In genomic region chr7:73120276-73120675, GRCm38 (mm10) we compare ENCODE assay signal across 19 mouse cellular contexts.
DNase-seq lines count a peak whose midpoint lies in the region; ATAC-seq and TF ChIP-seq lines count a peak whose summit lies in the region.
"Had no signal": no experiment of that assay in that cellular context is flagged by ENCODE, and none has a peak within 500 bp of the region (broad histone marks: within the 10 kb centered on the region; RNA-seq: fewer than 3 reads in every experiment).

No protein-coding gene starts in this region.

- DNase-seq in embryo, embryonic 11 days: peak; percentile 21
- DNase-seq in embryo, embryonic 9.5 days (ENCODE audit: extremely low spot score): no peak
- DNase-seq in heart, postnatal 10 days: peak; percentile 55
- peak; percentile 7 for DNase-seq in right cerebral cortex, adult 18-20 months
- no peak for DNase-seq in right cerebral cortex, postnatal 36 days (ENCODE audit: low spot score in 2 of 2)
- DNase-seq in limb, embryonic 14.5 days (ENCODE audit: low spot score): peak; percentile 80
- no peak for DNase-seq in thymus, adult 2 months
- DNase-seq: cerebellum, adult 11 months; cerebellum, postnatal 25 days; retina, postnatal 1 day had no signal

- no peak overlapping the region for H3K27ac ChIP-seq in heart, embryonic 11.5 days (ENCODE audit: low read depth, low read length)
- no peak overlapping the region for H3K27ac ChIP-seq in limb, embryonic 14.5 days (replicated peaks; ENCODE audit: low read depth, low read length)
- H3K27ac ChIP-seq in thymus, adult 2 months (ENCODE audit: control insufficient read depth, insufficient read depth, low read length): no peak overlapping the region
- H3K27ac ChIP-seq: heart, adult 2 months; kidney, embryonic 15.5 days; layer of hippocampus, adult 2 months; liver, embryonic 14.5 days; neural tube, embryonic 15.5 days; stomach, postnatal 0 days had no signal

- 65% methylated on average over 9 of the region's 9 CpGs for WGBS in heart, embryonic 11.5 days (ENCODE audit: insufficient replicate concordance)
- 30% methylated on average over 9 of the region's 9 CpGs for WGBS in limb, embryonic 14.5 days
- WGBS in thymus, adult 2 months: 84% methylated on average over 9 of the region's 9 CpGs

- no peak overlapping the region for H3K4me2 ChIP-seq in heart, embryonic 11.5 days
- no peak overlapping the region for H3K4me2 ChIP-seq in limb, embryonic 14.5 days (replicated peaks; ENCODE audit: low read depth, low read length, severe bottlenecking)
- H3K4me2 ChIP-seq: embryonic facial prominence, embryonic 13.5 days; kidney, embryonic 15.5 days; neural tube, embryonic 15.5 days had no signal

- no peak overlapping the region for H3K4me3 ChIP-seq in heart, embryonic 11.5 days (ENCODE audit: low read depth, low read length)
- no peak overlapping the region for H3K4me3 ChIP-seq in limb, embryonic 14.5 days (replicated peaks; ENCODE audit: low read length)
- no peak overlapping the region for H3K4me3 ChIP-seq in thymus, adult 2 months (ENCODE audit: control insufficient read depth, insufficient read depth, low read length)
- H3K4me3 ChIP-seq: embryonic facial prominence, embryonic 13.5 days; heart, adult 2 months; kidney, embryonic 15.5 days; layer of hippocampus, adult 2 months; neural tube, embryonic 15.5 days had no signal

- TF ChIP-seq CTCF in thymus, adult 2 months (IDR thresholded peaks at IDR 0.05; ENCODE audit: borderline replicate concordance, control insufficient read depth, extremely low read depth, insufficient read depth, low read length, poor library complexity): no peak

- H3K9ac ChIP-seq in heart, embryonic 11.5 days (ENCODE audit: low read depth, low read length): no peak overlapping the region
- no peak overlapping the region for H3K9ac ChIP-seq in limb, embryonic 14.5 days (ENCODE audit: low read depth, low read length, severe bottlenecking)
- H3K9ac ChIP-seq: embryonic facial prominence, embryonic 13.5 days; kidney, embryonic 15.5 days; liver, embryonic 14.5 days; neural tube, embryonic 15.5 days had no signal

- no peaks in the 10 kb centered on the region for H3K9me3 ChIP-seq in heart, embryonic 11.5 days (replicated peaks; ENCODE audit: control insufficient read depth, low read length)
- H3K9me3 ChIP-seq in limb, embryonic 14.5 days (ENCODE audit: control insufficient read depth, low read length): no peaks in the 10 kb centered on the region
- H3K9me3 ChIP-seq: embryonic facial prominence, embryonic 13.5 days; kidney, embryonic 15.5 days; neural tube, embryonic 15.5 days had no signal

- H3K27me3 ChIP-seq in heart, embryonic 11.5 days (ENCODE audit: control insufficient read depth, insufficient read depth, low read length): peaks cover 4% of the 10 kb centered on the region
- no peaks in the 10 kb centered on the region for H3K27me3 ChIP-seq in limb, embryonic 14.5 days (ENCODE audit: control insufficient read depth, insufficient read depth, low read length)
- H3K27me3 ChIP-seq in thymus, adult 2 months (ENCODE audit: control insufficient read depth, insufficient read depth, low read length): no peaks in the 10 kb centered on the region
- H3K27me3 ChIP-seq: kidney, embryonic 15.5 days; neural tube, embryonic 15.5 days had no signal

- intact Hi-C loops in heart, postnatal 10 days (cut with DNase I): loop anchor here (10.0 kb wide), 1 partner anchor 505 kb away; no protein-coding TSS in a partner anchor

- no peak for ATAC-seq in heart, embryonic 11.5 days (replicated peaks; ENCODE audit: insufficient number of reproducible peaks, low FRiP score, low TSS enrichment)
- peak; percentile 27; the same call in 1 of the 2 replicates for ATAC-seq in limb, embryonic 14.5 days (ENCODE audit: low FRiP score, low read depth)
- ATAC-seq: activated CD4-positive, CD25-positive, alpha-beta regulatory T cell, adult 4 months had no signal

- no peaks in the 10 kb centered on the region for H3K36me3 ChIP-seq in heart, embryonic 11.5 days (ENCODE audit: control insufficient read depth, insufficient read depth, low read length)
- no peaks in the 10 kb centered on the region for H3K36me3 ChIP-seq in limb, embryonic 14.5 days (ENCODE audit: control insufficient read depth, insufficient read depth, low read length)
- no peaks in the 10 kb centered on the region for H3K36me3 ChIP-seq in thymus, adult 2 months (ENCODE audit: control insufficient read depth, insufficient read depth, low read length)
- H3K36me3 ChIP-seq: embryonic facial prominence, embryonic 13.5 days; kidney, embryonic 15.5 days; neural tube, embryonic 15.5 days had no signal

- no peaks in the 10 kb centered on the region for H3K4me1 ChIP-seq in heart, embryonic 11.5 days (ENCODE audit: control insufficient read depth, insufficient read depth, low read length)
- H3K4me1 ChIP-seq in limb, embryonic 14.5 days (ENCODE audit: control insufficient read depth, insufficient read depth, low read length): peaks cover 11% of the 10 kb centered on the region; the same call in 1 of the 2 replicates
- no peaks in the 10 kb centered on the region for H3K4me1 ChIP-seq in thymus, adult 2 months (replicated peaks; ENCODE audit: control insufficient read depth, insufficient read depth, low read length)
- H3K4me1 ChIP-seq: kidney, embryonic 15.5 days had no signal

- TF ChIP-seq POLR2A in limb, embryonic 14.5 days (IDR thresholded peaks at IDR 0.05; ENCODE audit: borderline replicate concordance, extremely low read depth, insufficient read depth, insufficient read length): no peak
- TF ChIP-seq POLR2A in thymus, adult 2 months (IDR thresholded peaks at IDR 0.05; ENCODE audit: control insufficient read depth, extremely low read depth, insufficient read depth, low read length, poor library complexity): no peak

Comparison
In these comparisons a context has a peak if more than half of its experiments do, and no peak if none do; other contexts are left out.
1. DNase-seq: peak in embryo, embryonic 11 days (single experiment), heart, postnatal 10 days (2 of 2), right cerebral cortex, adult 18-20 months (single experiment) and limb, embryonic 14.5 days (single experiment); none in embryo, embryonic 9.5 days (single experiment), right cerebral cortex, postnatal 36 days (0 of 2) and thymus, adult 2 months (single experiment).